Mouse (Mus musculus) ES-E14 (cell line): ENCODE data around the gene Tmem209.

ENCODE experiments used
- CHD2 ChIP-seq: IDR thresholded peaks from 2 replicates; pipeline ENCODE4 v1.6.1; 2014; ENCODE audit warnings: mild to moderate bottlenecking, low read depth, low read length, inconsistent platforms
- HCFC1 ChIP-seq: IDR thresholded peaks from 2 replicates; pipeline ENCODE4 v1.6.1; 2012; ENCODE audit warnings: low read length, inconsistent platforms, borderline replicate concordance; ENCODE audit not compliant: insufficient read depth
- MAFK ChIP-seq: IDR thresholded peaks from 2 replicates; pipeline ENCODE4 v1.6.1; 2014; ENCODE audit warnings: mild to moderate bottlenecking, low read depth, low read length, inconsistent platforms; ENCODE audit not compliant: insufficient read depth
- ZC3H11A ChIP-seq: IDR thresholded peaks from 2 replicates; pipeline ENCODE4 v1.6.1; 2012; ENCODE audit warnings: low read depth, mild to moderate bottlenecking, inconsistent platforms, low read length, borderline replicate concordance
- ZNF384 ChIP-seq: IDR thresholded peaks from 2 replicates; pipeline ENCODE4 v1.6.1; 2012; ENCODE audit warnings: low read depth, low read length, inconsistent platforms

DNA sequence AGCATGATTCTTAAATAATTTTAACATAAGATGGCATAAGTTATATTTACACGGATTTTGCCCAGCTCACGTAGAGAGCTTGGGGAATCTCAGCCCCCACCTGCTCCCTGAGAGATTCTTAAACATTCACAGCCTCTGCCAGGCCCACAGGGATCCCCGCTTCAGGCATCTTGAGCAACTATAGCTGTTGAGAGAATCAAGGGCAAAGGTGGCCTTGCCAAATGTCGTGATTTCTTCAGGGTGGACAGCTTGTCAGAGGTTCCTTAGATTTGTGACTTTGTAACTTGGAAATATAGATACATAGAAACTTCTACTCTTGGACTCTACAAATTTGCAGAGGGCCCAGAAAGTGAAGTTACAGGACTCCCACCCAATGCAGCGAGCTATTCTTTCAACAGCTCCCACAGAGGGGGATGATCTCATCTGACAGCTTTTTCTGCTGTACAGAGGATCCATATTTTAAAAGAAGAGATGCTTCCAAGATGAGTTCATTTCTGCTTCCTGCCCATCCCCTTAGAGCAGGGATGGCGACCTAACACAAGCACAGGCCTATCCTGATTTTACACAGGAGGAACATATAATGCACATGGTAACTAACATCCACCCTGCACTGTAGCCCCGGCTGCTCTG is 43.9 kb upstream of the Tmem209 start:
- TF ChIP-seq CHD2 (no peak), MAFK (no peak), ZNF384 (no peak), HCFC1 (no peak), ZC3H11A (no peak)
